Mouse (Mus musculus) left cerebral cortex, adult 18-20 months (tissue): ENCODE measurements around the gene Anks1. TPM values are rescaled to one million over a fixed set of nuclear protein-coding genes. Genes with fewer than 3 reads are reported as not detected.

Source experiments
- DNase-seq, 2 experiments: peaks; one replicate each; pipeline ENCODE4 v3.0.0; 2021 to 2022; ENCODE audit warnings: low spot score in 2 of 2, mixed read lengths in 1 of 2
- total RNA-seq, 2 experiments: library from RNA; stranded (reverse); gene quantifications; 2 replicates each; pipeline ENCODE4 v1.2.3; 2021

Anks1 gene
- total RNA-seq, 2 experiments from 2014 or later, result 39.5 to 44.5 TPM

DNA sequence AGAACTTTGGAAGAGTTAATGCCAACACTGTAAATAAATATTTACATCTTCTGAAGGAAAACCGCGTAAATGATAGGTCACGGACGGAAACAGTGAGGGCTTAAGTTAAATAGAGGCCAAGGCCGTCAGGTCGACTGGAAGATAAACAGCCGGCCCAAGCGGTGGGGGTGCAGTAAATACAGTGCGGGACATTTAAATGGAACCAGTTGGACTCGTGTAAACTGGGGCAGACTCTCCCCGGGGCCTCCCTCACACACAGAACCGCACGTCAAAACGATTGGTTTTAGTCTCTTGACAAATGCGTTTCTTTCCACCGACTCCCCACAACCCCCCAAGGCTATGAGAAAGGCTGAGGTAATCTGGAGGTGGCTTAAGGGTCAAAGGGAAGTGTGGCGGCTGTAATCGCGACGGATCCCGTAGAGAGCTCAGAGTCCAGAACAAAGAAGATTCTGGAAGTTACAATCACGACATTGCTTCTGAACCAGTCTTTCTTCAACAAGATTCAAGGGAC lies 175.3 kb downstream of the Anks1 start:
- no peak for DNase-seq

DNA sequence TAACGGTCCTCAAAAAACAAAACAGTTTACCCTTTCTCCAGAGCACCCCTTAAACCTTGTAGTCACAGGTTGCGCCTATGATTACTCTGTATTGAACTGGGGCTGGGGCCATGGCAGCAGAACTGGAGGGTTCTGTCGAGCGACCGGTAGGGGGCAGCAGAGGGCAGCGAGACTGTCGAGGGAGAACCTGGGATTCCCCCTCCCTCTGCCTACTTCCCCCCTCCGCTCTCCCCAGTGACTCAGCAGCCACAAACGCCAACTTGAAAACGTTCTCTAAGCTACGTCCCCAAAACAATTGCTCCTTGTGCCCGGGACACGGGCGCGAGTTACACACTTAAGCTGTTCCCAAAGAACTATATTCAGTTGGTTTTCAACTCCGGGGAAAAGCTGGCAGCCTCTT lies 175.9 kb downstream of the Anks1 start:
- DNase-seq, result peak; percentile 89 to 94

DNA sequence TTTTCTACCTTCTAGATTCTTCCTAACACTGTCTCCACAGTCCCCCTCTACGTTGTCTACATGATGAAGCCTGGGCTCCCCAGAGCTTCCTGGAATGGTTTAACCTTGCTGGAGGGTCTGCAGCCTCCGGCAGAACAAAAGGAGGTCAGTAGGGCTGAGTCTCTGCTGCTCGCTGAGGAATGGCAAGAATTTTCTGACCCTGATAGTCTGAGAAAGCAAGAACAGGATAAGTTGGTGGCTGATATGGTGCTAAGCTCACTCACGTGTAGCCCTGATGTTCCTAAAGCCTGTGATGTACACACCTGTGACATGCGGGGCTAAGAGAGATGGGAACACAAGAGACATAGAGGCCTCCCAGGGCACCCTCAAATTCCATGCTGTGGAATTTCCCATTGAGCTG lies 178.3 kb downstream of the Anks1 start:
- no peak for DNase-seq

DNA sequence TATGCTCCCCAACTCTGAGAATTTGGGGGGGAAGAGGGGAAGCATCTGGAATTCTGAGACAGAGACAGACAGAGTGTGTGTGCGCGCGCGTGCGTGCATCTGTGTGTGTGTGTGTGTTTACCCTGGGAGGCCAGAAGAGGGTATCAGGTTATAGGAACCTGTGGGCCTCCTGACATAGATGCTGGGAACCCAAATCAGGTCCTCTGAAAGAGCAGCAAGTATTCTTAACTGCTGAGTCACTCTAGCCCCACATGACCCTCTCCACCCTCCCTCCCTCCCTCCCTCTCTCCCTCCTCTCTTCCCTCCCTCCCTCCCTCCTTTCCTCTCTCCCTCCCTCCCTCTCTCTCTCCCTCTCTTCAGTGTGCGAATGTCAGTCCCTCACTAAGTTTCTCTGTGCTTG lies 179.6 kb downstream of the Anks1 start:
- no peak for DNase-seq

DNA sequence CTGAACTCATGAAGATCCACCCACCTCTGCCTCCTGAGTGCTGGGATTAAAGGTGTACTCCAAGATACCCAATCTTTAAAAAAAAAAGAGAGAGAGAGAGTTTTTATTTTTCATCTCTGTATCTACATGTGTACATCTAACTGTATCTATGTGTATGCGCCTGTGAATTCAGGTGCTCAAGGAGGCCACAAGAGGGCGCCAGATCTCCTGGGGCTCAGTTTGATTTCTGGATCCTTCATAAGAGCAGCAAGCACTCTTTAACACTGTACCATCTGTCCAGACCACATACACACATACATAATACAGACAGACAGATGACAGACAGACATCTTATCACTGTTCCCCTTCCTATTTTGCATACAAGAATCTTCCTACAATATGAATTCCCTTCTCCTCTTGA lies 183.2 kb downstream of the Anks1 start:
- DNase-seq, result no peak

DNA sequence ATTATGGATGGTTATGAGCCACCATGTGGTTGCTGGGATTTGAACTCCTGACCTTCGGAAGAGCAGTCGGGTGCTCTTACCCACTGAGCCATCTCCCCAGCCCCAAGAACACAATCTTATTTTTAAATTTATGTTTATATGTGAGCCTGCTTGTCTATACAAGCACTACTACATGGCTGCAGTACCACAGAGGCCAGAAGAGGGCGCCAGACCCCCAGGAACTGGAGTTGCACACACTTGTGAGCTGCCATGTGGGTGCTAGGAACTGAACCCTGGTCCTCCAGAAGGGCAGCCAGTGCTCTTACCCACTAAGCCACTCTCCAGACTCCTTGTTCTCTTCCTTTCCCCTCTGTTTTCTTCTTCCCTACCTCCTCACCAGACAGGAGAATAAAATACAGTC lies 184.7 kb downstream of the Anks1 start:
- DNase-seq, result no peak

DNA sequence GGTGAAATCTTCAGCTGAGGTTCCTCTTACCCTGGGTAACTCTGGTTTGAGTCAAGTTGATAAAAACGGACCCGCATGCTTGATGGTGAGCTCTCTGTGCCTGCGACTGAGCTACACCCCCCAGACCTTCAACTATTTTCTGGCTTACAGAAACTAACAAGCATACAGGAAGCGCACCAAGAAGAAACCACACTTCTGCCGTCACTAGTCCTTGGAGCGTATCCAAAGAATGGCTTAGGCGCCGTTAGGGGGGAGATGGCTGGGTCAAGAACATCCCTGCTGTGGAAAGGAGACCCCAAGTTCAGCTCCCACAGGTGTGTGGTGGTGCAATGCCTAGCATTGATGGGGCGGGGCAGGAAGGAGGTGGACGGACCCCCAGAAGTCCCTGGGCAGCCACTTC lies 187.3 kb downstream of the Anks1 start:
- DNase-seq, result no peak

DNA sequence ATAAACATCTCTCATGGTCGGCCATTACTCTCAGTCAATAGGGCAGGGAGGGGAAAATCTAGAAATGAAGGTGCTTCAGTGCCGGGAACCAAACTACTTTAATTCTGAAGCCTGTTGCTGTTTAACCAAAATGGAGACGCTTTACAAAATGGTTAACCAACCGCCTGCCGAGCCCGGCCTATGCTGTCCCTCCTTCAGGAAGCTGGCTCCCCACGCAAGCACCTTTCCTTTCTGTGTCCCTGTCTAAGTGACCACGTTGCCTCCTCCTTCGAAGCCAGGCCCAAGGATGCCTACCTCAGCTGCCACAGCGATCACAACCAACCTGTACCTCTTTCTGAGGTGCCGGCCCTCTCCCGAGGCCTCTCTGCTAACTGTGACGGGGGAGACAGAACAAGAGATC lies 188.2 kb downstream of the Anks1 start:
- no peak for DNase-seq

DNA sequence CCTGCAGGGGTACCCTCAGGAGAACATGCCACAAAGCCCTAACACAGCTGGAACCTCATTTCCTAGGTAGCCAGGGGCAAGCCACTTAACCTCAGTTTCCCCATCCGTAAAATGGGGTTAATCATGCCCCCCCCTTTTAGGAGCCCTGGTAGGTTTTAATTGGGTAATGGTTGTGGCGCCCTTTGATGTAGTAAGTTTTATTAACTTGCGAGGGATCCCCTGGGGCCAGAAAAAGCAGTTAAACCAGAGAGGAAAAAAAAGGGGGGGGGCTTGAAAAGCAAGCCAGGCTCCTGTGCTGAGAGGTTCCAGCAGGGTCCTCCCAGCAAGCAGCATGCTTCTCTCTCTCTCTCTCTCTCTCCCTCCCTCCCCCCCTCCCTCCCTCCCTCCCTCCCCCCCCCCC lies 190.0 kb downstream of the Anks1 start:
- DNase-seq, result no peak

DNA sequence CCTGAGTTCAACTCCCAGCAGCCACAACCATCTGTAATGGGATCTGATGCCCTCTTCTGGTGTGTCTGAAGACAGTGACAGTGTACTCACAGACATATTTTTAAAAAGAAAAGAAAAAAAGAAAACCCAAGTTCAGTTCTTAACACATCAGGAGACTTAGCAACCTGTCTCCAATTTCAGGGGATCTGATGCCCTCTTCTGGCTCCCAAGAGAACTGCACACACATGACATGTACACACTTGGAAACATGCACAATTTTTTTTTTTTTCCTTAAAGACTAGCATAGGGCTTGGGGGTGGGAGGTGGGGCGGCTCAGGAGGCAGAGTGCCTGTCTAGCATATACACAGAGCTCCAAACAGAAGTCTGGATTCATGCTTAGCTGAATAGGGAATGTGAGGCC lies 191.6 kb downstream of the Anks1 start:
- no peak for DNase-seq

DNA sequence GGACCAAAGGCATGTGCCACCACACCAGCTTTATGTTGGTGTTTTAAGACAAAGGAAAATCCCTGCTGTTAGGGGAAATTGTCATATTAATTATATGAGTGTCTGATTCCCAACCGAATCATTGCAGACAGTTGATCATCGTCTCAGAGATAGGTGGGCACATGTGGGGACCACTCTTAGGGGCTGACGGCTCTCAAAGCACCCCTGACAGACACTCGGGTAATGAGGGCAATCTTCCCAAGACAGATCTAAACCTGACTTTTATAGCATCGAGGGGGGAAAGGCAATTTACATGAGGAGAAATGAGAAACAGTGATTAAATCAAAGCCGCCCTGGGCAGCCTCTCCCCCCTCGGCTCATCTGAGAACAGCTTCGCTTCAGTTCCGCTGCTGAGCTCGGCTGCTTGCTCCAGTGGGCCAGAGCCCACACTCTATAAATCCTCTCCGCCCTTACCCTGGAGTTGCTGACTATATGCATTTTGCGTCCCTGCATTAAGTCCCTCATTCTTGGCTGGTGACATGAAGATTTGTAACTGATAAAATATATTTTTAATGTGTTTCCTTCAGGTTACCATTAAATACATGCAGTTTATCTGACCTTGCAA lies 192.3 kb downstream of the Anks1 start:
- DNase-seq, result no peak

DNA sequence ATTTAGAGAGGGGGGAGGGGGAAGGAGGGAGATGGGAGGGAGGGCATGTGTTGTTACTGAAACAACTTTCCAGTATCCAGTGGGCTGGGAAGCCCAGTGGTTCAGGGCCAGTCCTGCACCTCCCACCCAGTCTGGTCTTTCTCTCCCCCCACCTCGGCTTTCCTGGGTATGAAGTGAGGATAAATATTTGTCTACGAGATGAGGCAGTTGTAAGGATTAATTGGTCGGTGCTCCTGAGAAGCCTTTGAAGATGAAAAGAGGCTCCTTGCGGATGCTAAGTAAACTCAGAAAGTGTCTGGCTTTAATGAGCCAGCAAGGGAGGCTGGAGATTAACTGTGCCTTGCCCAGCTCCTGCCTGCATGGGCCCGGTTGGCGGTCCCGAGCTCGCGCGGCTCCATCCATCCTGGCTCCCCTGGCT lies 192.8 kb downstream of the Anks1 start:
- DNase-seq, result no peak

DNA sequence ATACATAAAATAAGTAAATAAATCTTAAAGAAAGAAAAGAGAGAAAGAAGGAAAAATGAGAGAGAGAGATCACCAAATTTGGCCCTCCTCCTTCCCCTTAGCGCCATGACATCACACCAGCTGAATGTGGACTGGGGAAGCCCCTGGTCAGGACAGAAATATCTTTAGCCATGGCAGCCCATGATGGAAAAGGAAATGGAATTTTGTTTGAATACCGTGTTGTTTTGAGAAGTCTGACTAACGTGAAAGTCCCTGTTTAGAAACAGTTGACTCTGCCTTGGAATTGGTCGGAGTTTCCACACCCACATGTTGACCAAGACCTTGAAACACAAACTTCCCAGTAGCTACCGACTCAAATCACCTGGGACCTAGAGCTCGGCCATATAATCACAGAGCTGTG lies 195.3 kb downstream of the Anks1 start:
- DNase-seq, result no peak

DNA sequence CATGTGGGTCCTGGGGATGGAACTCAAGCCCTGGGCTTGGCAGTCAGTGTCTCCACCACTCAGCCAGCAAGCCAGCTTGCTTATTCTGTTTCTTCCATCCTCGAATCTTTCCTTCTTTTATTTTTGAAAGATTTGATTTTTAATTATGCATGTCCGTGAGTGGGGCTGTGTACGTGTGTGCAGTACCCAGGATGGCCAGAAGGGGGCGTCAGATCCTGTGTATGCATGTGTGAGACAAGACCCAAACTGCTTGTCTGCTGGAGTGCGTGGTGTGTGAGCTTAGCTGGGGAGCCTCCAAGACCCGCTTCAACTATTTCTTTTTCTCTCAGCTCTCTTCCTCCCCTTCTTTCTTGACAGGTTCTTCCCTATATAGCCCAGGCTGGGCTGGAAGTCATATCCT lies 197.2 kb downstream of the Anks1 start:
- DNase-seq, result no peak

DNA sequence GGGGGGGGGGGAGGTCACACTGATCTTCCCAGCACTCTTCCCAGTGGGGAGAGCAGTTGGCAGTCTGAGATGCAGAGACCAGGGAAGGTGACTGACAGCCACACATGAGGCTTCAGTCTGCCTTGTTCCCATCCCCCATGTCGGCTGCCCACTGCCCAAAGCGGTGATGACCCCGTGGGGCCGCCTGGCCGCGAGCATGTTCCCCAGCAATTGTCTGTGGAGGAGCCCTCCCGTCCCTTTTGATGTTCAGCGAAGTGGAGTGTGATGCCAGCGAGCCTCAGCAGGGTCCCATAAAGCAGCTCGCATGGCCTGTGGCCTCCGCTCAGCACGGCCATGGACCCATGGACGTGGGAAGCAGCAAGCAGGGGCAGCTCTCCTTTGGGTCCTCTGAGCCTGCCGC lies 198.2 kb downstream of the Anks1 start:
- DNase-seq, result no peak

DNA sequence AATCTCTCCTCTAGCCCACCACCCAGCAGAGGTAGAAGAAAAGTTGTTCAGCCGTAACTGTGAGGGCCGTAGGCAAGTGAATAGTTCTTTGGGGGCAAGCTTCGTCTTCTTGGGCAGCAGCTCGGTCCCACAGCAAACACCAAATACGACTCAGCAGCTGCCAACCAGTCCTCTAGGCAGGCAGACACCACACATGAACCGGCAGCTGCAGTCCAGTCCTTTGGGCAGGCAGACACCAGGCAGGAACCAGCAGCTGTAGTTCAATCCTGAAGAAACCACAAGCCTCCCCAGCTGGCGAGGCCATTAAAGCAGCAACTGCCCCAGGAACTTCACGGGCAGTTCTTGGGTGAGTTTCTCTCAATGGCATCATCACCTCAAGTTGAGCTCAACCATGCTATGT lies 203.2 kb downstream of the Anks1 start:
- no peak for DNase-seq

Other genes with a start within 250 kb of the Anks1 start
- under 1 TPM; 0.23 to 0.49 TPM for gene Spdef, start 180.4 kb upstream of the Anks1 start, total RNA-seq
- 100 to 1,000 TPM; 221 to 223 TPM for gene D17Wsu92e, start 88.7 kb upstream of the Anks1 start, total RNA-seq
- gene Snrpc, start 71.2 kb upstream of the Anks1 start, total RNA-seq, result 10 to 100 TPM; 43.5 to 44.7 TPM
- gene Uhrf1bp1, start 52.9 kb upstream of the Anks1 start, total RNA-seq, result 10 to 100 TPM; 21.3 to 23.3 TPM
- 10 to 100 TPM; 47.6 to 49.3 TPM for gene Taf11, start 538 bp downstream of the Anks1 start, total RNA-seq
- 1 to 10 TPM in 1 of 2 experiments, under 1 TPM in 1; 0.68 to 1.1 TPM for gene Tcp11, start 171.3 kb downstream of the Anks1 start, total RNA-seq
- 1 to 10 TPM; 2.8 to 2.9 TPM for gene Scube3, start 232.8 kb downstream of the Anks1 start, total RNA-seq